Mouse (Mus musculus): ENCODE data around the gene Wwc2. TPM values are rescaled to one million over a fixed set of nuclear protein-coding genes. Genes with fewer than 3 reads are reported as not detected.

Gene Wwc2
- polyA plus RNA-seq, 1 experiment from 2014 or later = 12.7 TPM

GRCm38 (mm10) chr8:47985644-47986043 lies 5.1 kb downstream of the Wwc2 start:
- WGBS = 40% methylated on average over 10 of the region's 10 CpGs
- no peak for ATAC-seq (ENCODE audit: low read depth)
- no peak overlapping the region for H3K9ac ChIP-seq (ENCODE audit: low read depth, low read length)
- no peak for DNase-seq (ENCODE audit: low spot score)
- no peaks in the 10 kb centered on the region for H3K27me3 ChIP-seq (replicated peaks; ENCODE audit: control insufficient read depth, insufficient read depth, low read length)
- no peak overlapping the region for H3K4me2 ChIP-seq (ENCODE audit: low read depth, low read length)
- no peak overlapping the region for H3K4me3 ChIP-seq (ENCODE audit: low read depth, low read length)
- H3K36me3 ChIP-seq (ENCODE audit: control insufficient read depth, insufficient read depth, low read length) = no peaks in the 10 kb centered on the region
- H3K27ac ChIP-seq (replicated peaks; ENCODE audit: low read depth, low read length) = no peak overlapping the region
- H3K4me1 ChIP-seq (ENCODE audit: control insufficient read depth, insufficient read depth, low read length) = peaks cover 38% of the 10 kb centered on the region
- no peaks in the 10 kb centered on the region for H3K9me3 ChIP-seq (ENCODE audit: control insufficient read depth, low read length)

- H3K9ac ChIP-seq (ENCODE audit: low read depth, low read length) = no peak overlapping the region
- no peak overlapping the region for H3K4me2 ChIP-seq (ENCODE audit: low read depth, low read length)
- no peak for DNase-seq (ENCODE audit: low spot score)
- H3K36me3 ChIP-seq (ENCODE audit: control insufficient read depth, insufficient read depth, low read length) = no peaks in the 10 kb centered on the region
- H3K4me3 ChIP-seq (ENCODE audit: low read depth, low read length) = no peak overlapping the region
- H3K4me1 ChIP-seq (ENCODE audit: control insufficient read depth, insufficient read depth, low read length) = peaks cover 38% of the 10 kb centered on the region
- no peak for ATAC-seq (ENCODE audit: low read depth)
- no peaks in the 10 kb centered on the region for H3K9me3 ChIP-seq (ENCODE audit: control insufficient read depth, low read length)
- no peak overlapping the region for H3K27ac ChIP-seq (replicated peaks; ENCODE audit: low read depth, low read length)
- H3K27me3 ChIP-seq (replicated peaks; ENCODE audit: control insufficient read depth, insufficient read depth, low read length) = no peaks in the 10 kb centered on the region
These were observed 5.5 kb downstream of the Wwc2 start for GRCm38 (mm10) chr8:47985243-47985642.

GRCm38 (mm10) chr8:47981075-47981474 lies 9.6 kb downstream of the Wwc2 start:
- Histone ChIP-seq H3K27ac (replicated peaks; ENCODE audit: low read depth, low read length) (no peak overlapping the region), H3K4me1 (ENCODE audit: control insufficient read depth, insufficient read depth, low read length) (0 out of 2 replicates have a peak, but pooled peaks cover 8% of the 10 kb centered on the region), H3K9ac (ENCODE audit: low read depth, low read length) (no peak overlapping the region), H3K4me2 (ENCODE audit: low read depth, low read length) (no peak overlapping the region), H3K9me3 (ENCODE audit: control insufficient read depth, low read length) (no peaks in the 10 kb centered on the region), H3K36me3 (ENCODE audit: control insufficient read depth, insufficient read depth, low read length) (peaks cover 4% of the 10 kb centered on the region; the same call in 1 of the 2 replicates), H3K4me3 (ENCODE audit: low read depth, low read length) (no peak overlapping the region), H3K27me3 (replicated peaks; ENCODE audit: control insufficient read depth, insufficient read depth, low read length) (no peaks in the 10 kb centered on the region)
- no peak for ATAC-seq (ENCODE audit: low read depth)
- DNase-seq (ENCODE audit: low spot score) = no peak
- WGBS = 88% methylated on average over 6 of the region's 6 CpGs

GRCm38 (mm10) chr8:47979876-47980275 lies 10.8 kb downstream of the Wwc2 start:
- no peak overlapping the region for H3K9ac ChIP-seq (ENCODE audit: low read depth, low read length)
- peaks cover 4% of the 10 kb centered on the region; the same call in 1 of the 2 replicates for H3K36me3 ChIP-seq (ENCODE audit: control insufficient read depth, insufficient read depth, low read length)
- no peak for DNase-seq (ENCODE audit: low spot score)
- no peak overlapping the region for H3K4me3 ChIP-seq (ENCODE audit: low read depth, low read length)
- WGBS = 87% methylated on average over 8 of the region's 8 CpGs
- H3K4me2 ChIP-seq (ENCODE audit: low read depth, low read length) = no peak overlapping the region
- ATAC-seq (ENCODE audit: low read depth) = no peak
- no peaks in the 10 kb centered on the region for H3K27me3 ChIP-seq (replicated peaks; ENCODE audit: control insufficient read depth, insufficient read depth, low read length)
- H3K9me3 ChIP-seq (ENCODE audit: control insufficient read depth, low read length) = no peaks in the 10 kb centered on the region
- peaks cover 4% of the 10 kb centered on the region for H3K4me1 ChIP-seq (ENCODE audit: control insufficient read depth, insufficient read depth, low read length)
- H3K27ac ChIP-seq (replicated peaks; ENCODE audit: low read depth, low read length) = no peak overlapping the region

DNA sequence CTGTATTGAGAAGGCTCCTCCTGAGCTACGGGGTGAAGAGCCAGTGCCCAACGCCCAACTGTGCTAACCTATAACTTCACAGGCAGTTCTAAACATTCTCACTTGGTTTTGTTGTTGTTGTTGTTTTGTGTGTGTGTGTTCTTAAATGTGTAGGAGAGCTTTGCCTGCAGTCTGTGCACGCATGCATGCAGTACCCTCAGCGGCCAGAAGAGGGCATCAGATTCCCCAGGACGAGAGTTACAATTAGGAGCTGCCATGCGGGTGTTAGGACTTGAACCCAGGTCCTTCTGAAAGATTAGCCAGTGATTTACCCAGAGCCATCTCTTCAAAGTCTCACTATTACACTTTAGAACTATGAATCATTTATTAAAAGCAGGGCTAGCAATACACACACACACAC lies 12.0 kb downstream of the Wwc2 start:
- DNase-seq (ENCODE audit: low spot score) (no peak), ATAC-seq (ENCODE audit: low read depth) (no peak)
- Histone ChIP-seq H3K4me2 (ENCODE audit: low read depth, low read length) (no peak overlapping the region), H3K36me3 (ENCODE audit: control insufficient read depth, insufficient read depth, low read length) (peaks cover 4% of the 10 kb centered on the region; the same call in 1 of the 2 replicates), H3K4me1 (ENCODE audit: control insufficient read depth, insufficient read depth, low read length) (peaks cover 7% of the 10 kb centered on the region), H3K27ac (replicated peaks; ENCODE audit: low read depth, low read length) (no peak overlapping the region), H3K27me3 (replicated peaks; ENCODE audit: control insufficient read depth, insufficient read depth, low read length) (no peaks in the 10 kb centered on the region), H3K9me3 (ENCODE audit: control insufficient read depth, low read length) (no peaks in the 10 kb centered on the region), H3K4me3 (ENCODE audit: low read depth, low read length) (no peak overlapping the region), H3K9ac (ENCODE audit: low read depth, low read length) (no peak overlapping the region)
- whole genome bisulfite sequencing = 78% methylated on average over 6 of the region's 6 CpGs

DNA sequence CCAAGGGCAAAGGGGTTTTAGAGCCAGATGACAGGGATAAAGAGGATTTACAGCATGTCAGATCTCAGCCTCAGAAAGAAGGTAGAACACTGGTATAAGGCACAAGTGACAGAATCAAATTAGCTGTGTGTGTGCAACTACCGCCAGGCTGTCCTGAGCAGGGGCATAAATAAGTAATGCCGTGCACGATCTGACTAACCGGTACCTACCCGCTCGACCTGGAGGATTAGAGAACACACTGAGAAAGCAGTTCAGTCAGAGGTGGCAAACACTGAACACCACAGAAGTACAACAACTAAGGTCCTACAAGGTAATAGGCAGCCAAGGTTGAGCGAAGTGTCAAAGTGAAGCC lies 15.8 kb downstream of the Wwc2 start:
- 42% methylated on average over 7 of the region's 7 CpGs for WGBS
- Histone ChIP-seq H3K9ac (ENCODE audit: low read depth, low read length) (peak overlapping the region; percentile 15; the same call in 1 of the 2 replicates), H3K27ac (replicated peaks; ENCODE audit: low read depth, low read length) (0 out of 2 replicates have a peak overlapping the region, but pooled peaks have one; percentile 8)

DNA sequence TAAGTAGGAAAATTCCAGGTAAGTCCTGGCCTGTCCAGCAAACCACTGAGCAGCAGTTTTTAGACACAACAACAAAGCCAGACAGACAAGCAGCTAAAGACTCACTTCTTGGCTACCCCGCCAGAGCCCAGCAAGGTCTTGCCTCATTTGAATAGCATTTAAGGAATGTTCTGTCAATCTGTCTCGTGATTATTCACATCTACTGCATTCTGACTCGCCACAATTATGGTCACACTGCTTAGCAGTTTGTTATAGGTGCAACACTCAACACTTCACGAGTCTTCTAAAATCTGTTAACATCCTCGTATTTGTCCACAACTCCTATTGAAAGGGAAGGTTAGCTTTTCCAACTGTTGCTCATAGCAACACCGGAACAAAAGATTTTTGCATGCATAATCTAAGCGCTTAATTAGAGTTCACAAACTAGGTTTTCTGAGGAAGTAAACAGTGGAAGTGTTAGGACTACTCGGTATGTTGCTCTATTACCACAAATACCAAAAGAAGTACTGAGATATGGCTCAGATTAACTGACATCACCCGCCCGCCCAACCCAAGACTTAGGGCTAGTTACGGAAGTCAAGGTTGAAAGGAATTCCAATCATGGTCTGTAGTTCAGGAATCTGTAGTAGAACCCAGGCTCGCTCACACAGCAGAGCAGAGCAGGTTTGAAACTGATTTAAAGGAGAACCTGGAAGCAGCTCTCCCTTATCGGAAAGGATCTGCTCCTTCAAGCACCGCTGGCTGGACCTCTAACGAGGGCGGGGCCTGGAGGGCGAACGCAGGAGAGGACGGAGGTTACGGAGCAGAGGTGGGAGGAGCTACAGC lies 16.4 kb downstream of the Wwc2 start:
- 19% methylated on average over 20 of the region's 20 CpGs for WGBS

More for the DNA sequence above, 15.8 kb downstream of the Wwc2 start:
- H3K36me3 ChIP-seq (ENCODE audit: control insufficient read depth, insufficient read depth, low read length) = peaks cover 4% of the 10 kb centered on the region; the same call in 1 of the 2 replicates
- peak overlapping the region; percentile 57 for H3K4me2 ChIP-seq (ENCODE audit: low read depth, low read length)
- DNase-seq (ENCODE audit: low spot score) = no peak
- H3K27me3 ChIP-seq (replicated peaks; ENCODE audit: control insufficient read depth, insufficient read depth, low read length) = no peaks in the 10 kb centered on the region
- peak overlapping the region; percentile 24 for H3K4me3 ChIP-seq (ENCODE audit: low read depth, low read length)
- no peak; the same call in none of the 2 replicates for ATAC-seq (ENCODE audit: low read depth)
- peaks cover 7% of the 10 kb centered on the region for H3K4me1 ChIP-seq (ENCODE audit: control insufficient read depth, insufficient read depth, low read length)
- H3K9me3 ChIP-seq (ENCODE audit: control insufficient read depth, low read length) = no peaks in the 10 kb centered on the region

DNA sequence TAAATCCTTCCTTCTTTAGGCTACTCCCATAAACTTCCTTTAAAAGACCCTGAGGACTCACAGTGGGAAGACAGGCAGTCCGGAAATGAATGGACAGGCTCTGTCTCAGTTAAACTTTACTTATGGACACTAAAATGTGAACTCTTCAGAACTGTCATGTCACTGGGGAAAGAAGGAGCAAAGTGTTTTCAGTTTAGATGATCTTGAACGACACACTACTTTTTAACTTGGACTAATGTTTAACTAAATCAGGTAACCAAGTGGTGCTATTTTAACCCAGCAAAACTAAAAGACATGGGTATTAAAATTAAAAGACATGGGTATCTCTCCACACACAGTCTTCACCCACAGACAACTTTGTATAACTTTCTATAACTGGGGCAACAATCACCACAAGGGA lies 19.6 kb downstream of the Wwc2 start:
- Histone ChIP-seq H3K9me3 (ENCODE audit: control insufficient read depth, low read length) (no peaks in the 10 kb centered on the region), H3K4me2 (ENCODE audit: low read depth, low read length) (no peak overlapping the region), H3K9ac (ENCODE audit: low read depth, low read length) (no peak overlapping the region), H3K27me3 (replicated peaks; ENCODE audit: control insufficient read depth, insufficient read depth, low read length) (no peaks in the 10 kb centered on the region), H3K4me1 (ENCODE audit: control insufficient read depth, insufficient read depth, low read length) (peaks cover 11% of the 10 kb centered on the region), H3K27ac (replicated peaks; ENCODE audit: low read depth, low read length) (no peak overlapping the region), H3K36me3 (ENCODE audit: control insufficient read depth, insufficient read depth, low read length) (no peaks in the 10 kb centered on the region), H3K4me3 (ENCODE audit: low read depth, low read length) (no peak overlapping the region)
- ATAC-seq (ENCODE audit: low read depth) = no peak
- DNase-seq (ENCODE audit: low spot score) = no peak
- WGBS = 67% methylated on average over 2 of the region's 2 CpGs

More for the DNA sequence above, 16.4 kb downstream of the Wwc2 start:
- Histone ChIP-seq H3K4me3 (ENCODE audit: low read depth, low read length) (peak overlapping the region; percentile 24), H3K27me3 (replicated peaks; ENCODE audit: control insufficient read depth, insufficient read depth, low read length) (no peaks in the 10 kb centered on the region), H3K4me2 (ENCODE audit: low read depth, low read length) (peak overlapping the region; percentile 57), H3K9ac (ENCODE audit: low read depth, low read length) (peak overlapping the region; percentile 15; the same call in 1 of the 2 replicates), H3K4me1 (ENCODE audit: control insufficient read depth, insufficient read depth, low read length) (peaks cover 7% of the 10 kb centered on the region), H3K36me3 (ENCODE audit: control insufficient read depth, insufficient read depth, low read length) (peaks cover 2% of the 10 kb centered on the region; the same call in 1 of the 2 replicates), H3K27ac (replicated peaks; ENCODE audit: low read depth, low read length) (peak overlapping the region; percentile 8; the same call in 1 of the 2 replicates), H3K9me3 (ENCODE audit: control insufficient read depth, low read length) (no peaks in the 10 kb centered on the region)
- ATAC-seq (ENCODE audit: low read depth) (peak; percentile 58), DNase-seq (ENCODE audit: low spot score) (peak; percentile 60)

DNA sequence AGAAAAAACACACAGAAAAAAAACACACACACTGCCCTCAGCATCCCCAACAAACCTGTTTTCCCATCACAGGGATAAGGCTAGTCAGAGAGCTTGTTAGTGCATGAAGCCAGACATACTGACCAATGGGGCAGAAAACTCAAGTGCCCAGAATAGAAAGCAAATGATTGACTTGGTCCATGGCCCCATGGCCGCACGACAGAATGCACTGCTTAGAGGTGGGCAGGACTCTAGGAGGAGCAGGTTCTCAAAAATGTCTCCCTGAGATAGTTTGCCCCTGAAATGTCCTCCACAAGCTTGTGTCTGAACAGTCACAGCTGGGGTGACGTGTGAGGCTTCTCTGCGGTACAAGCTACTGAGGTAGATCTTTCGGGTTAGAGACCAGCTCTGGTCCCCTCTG lies 20.1 kb downstream of the Wwc2 start:
- Histone ChIP-seq H3K9ac (ENCODE audit: low read depth, low read length) (no peak overlapping the region), H3K4me1 (ENCODE audit: control insufficient read depth, insufficient read depth, low read length) (peaks cover 11% of the 10 kb centered on the region), H3K27me3 (replicated peaks; ENCODE audit: control insufficient read depth, insufficient read depth, low read length) (no peaks in the 10 kb centered on the region), H3K4me3 (ENCODE audit: low read depth, low read length) (no peak overlapping the region), H3K27ac (replicated peaks; ENCODE audit: low read depth, low read length) (no peak overlapping the region), H3K9me3 (ENCODE audit: control insufficient read depth, low read length) (no peaks in the 10 kb centered on the region), H3K36me3 (ENCODE audit: control insufficient read depth, insufficient read depth, low read length) (no peaks in the 10 kb centered on the region), H3K4me2 (ENCODE audit: low read depth, low read length) (no peak overlapping the region)
- DNase-seq (ENCODE audit: low spot score) (no peak), ATAC-seq (ENCODE audit: low read depth) (no peak)
- 82% methylated on average over 5 of the region's 5 CpGs for WGBS

Data from embryonic facial prominence, embryonic 14.5 days (tissue).